Mouse (Mus musculus) c-Kit-positive CD71-positive TER-119-negative erythroid progenitor cells, embryonic 14.5 days (primary cell): Measurements from ENCODE around the gene Eml2.
"Not testable (repeated sequence)": the region's sequence is repeated elsewhere in the genome, so short reads cannot be mapped to it uniquely, and the experiment has no call there.

ENCODE experiments used
- DNase-seq: peaks from one replicate; pipeline ENCODE4 v3.0.0-alpha.2; 2013; ENCODE audit warnings: low read depth

Eml2 gene

DNA sequence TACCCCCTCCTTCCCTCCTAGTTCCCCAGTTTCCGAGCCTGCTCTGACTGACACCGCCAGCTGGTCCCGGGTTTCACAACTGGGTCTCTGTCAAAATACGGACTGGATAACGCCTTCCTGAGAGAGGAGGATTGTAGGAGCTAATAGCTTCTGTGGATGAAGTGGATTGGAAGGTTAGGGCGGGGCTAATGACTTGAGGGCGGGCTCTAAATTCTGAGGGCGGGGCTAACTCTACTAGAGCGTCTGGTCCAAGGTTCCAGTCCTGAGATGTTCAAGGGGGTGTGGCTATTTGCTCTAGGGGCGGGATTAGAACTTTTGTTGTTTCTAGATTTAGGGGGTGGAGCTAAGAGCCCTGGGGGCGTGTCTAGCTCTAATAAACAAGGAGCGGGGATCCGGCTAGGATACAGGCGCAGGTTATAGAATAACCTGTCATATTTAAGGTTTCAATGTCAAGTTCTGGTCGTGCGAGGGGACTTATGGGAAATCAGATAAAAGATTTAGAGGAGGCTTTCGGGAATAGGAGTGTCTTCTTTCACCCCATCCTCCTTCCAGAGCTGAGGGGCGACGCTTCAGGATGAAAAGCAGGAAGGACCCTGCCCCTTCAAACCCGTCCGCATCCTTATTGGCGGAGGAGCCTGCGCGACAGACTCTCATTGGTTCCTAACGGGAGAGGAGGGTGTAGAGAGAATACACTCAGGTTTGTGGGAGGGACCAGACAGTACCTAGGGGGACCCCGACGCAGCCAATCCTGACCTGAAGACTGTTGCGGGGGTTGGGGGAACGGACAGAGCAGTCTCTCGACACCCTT, at the start of gene Eml2:
TSS of gene Eml2 (plus strand) at position 714 of the 808 bp plus-strand sequence.
- DNase-seq = no peak

DNA sequence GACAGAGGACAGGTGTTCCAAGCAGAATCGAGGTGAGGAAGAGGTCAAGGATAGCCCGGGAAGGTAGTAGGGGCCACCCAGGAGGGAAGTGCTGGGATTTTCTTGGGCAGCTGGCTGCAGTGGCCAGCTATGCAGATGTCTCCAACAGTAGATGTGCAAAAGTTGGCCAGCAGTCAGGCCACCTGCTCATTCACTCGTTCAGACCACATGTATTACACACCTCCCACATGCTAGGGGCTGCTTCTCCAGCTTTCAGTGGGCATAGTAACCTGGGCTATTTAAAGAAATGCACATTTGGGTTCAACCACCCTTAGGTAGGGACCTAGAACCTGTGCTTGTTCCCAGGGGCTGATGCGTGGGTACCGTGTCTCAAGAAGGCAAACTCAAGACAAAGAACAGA, 48.5 kb upstream of the Eml2 start:
- no peak for DNase-seq

DNA sequence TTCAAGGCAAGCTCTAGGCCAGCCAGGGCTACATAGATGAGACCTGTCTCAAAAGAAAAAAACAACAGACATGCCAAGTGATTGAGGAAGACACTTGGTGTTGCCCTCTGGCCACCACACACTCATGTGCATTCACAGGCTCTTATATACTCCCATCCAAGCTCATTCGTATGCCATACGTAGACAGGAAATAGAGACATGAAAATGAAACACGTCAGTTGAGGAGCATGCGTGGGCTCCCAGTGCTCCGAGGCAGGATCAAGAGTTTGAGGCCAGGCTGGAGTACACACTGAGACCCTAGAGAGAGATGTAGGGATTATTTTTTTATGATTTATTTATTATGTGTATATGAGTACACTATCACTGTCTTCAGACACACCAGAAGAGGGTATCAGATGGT, 46.8 kb upstream of the Eml2 start:
- DNase-seq = no peak

DNA sequence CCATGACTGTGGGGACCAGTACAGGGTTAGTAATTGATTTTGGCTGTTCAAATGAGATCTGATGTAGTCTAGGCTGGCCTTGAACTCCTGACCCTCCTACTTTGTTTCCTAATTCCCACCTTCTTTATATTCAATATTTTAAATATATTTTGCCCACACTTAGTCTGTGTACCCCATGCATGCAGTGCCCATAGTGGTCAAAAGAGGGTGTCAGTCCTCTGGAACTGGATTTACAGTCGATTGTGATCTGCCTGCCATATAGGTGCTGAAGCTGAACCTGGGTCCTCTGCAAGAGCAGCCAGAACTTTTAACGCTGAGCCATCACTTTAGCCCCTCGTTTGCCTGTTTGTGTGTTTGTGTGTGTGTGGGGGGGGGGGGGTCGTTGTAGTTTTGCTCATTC, 45.6 kb upstream of the Eml2 start:
- DNase-seq = no peak

DNA sequence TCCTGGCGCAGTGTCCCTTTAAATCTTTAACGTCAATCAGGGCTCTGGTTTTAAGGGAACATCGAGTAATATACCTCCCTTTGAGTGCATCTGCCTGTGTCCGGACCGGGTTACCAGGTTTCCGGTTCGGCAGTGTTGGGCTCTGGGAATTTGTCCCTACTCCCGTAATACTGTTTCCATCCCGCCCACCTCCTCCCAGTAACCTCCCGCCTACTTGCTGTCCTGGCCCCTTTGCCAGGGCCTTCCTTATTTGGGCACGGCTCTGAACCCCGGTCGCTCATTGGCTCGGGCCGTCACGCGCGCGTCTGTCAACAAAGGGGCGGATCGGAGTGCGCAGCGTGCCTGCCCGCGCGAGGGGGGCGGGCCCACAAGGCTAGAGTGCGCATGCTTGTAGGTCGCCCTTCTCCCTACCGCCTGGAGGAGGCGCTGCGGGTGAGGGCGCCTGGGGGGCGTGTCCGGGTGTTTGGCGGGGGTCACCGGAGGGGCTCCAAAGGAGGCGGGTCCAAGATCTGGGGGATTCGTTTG, 44.8 kb upstream of the Eml2 start:
- DNase-seq = peak; percentile 89

DNA sequence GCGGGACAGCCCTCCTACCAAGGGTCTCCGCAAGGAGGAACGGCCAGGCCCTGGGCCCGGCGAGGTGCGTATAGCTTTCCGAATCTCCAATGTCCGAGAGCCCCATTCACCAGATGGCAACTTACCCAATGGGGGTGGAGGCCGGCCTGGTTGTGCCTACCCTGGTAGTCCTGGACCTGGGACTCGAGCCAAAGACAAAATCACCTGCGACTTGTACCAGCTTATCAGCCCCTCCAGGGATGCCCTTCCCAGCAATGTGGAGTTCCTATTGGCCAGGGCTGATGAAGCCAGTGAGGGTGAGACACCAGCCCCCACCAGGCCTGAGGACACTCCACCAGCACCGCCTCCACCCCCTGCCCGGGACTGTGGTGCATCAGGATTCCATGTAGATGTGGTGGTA, 40.1 kb upstream of the Eml2 start:
- no peak for DNase-seq

DNA sequence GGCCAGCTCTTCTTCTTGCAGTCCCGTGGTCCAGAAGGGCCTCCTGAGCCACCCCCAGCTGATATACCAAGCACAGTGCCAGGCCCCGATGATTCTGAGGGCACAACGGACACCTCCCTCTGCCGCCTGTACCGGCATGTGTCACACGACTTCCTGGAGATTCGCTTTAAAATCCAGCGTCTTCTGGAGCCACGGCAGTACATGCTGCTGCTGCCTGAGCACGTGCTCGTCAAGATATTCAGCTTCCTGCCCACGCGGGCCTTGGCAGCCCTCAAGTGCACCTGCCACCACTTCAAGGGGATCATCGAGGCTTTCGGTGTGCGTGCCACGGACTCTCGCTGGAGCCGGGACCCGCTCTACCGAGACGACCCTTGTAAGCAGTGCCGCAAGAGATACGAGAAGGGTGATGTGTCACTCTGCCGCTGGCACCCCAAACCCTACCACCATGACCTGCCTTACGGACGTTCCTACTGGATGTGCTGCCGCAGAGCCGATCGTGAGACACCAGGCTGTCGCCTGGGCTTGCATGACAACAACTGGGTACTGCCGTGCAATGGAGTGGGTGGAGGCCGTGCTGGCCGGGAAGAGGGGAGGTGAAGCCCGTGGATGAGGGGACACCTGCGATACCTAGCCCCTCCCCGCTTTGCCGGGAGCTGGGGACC, 39.4 kb upstream of the Eml2 start:
- DNase-seq = no peak

DNA sequence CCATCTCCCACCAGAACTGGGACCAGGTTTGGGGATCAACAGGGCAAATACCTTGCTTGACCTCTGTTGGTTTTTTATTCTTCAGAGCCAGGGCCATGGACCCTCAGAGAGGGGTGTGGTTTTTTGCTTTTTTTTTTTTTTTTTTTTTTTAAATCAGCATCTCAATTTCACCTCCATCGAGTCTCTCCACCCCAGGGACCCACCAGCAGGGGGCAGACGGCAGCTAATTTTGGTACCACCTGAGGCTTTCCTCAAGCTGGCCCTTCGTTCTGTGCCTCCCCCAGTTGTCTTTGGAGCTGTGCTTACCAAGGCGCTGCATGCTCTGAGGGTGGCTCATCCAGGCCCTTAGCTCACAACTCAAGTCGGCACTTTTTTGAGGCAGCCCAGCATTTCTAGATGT, 38.8 kb upstream of the Eml2 start:
- DNase-seq = no peak

DNA sequence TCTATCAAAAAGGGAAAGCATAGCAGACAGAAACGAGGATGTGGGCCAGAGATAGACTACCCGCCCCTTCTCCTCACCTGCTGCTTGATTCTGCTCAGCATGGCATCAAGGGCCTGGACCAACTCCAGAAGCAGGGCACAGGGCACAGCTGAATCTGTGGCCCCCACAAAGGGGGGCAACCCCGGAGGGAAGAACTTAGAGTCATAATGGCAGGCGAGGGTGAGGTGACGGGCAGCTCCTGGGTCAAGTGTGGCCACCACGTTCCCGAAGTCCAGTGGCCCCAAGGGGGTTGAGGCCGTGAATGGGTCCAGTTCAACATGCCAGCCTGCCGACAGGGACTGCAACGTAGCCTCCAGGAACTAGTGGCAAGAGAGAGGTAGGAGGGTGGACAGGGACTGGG, 29.4 kb upstream of the Eml2 start:
- no peak for DNase-seq

DNA sequence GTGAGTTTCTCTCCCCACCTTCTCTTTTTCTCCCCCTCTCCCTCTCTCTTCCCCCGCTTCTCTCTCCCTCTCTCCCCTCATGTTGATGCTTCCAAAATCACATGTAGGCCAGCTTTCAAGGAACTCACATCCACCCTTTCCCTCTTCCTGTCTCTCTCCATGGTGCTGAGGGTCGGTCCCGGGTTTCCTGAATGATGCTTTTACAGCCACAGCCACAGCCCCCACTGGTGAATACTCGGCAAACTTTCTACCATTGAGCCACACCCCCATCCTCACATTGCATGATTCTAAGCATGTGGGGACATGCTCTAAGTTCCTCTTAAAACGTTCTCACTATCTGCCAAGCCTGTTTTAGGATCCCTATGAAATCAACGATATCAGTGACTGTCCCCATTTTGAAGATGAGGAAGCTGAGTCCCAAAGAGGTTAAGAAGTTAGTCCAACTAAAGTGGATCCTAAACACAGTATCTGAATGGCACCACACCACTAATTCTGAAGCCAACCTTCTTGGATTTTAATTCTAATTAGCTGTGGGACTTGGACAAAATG, 28.6 kb upstream of the Eml2 start:
- DNase-seq = no peak

DNA sequence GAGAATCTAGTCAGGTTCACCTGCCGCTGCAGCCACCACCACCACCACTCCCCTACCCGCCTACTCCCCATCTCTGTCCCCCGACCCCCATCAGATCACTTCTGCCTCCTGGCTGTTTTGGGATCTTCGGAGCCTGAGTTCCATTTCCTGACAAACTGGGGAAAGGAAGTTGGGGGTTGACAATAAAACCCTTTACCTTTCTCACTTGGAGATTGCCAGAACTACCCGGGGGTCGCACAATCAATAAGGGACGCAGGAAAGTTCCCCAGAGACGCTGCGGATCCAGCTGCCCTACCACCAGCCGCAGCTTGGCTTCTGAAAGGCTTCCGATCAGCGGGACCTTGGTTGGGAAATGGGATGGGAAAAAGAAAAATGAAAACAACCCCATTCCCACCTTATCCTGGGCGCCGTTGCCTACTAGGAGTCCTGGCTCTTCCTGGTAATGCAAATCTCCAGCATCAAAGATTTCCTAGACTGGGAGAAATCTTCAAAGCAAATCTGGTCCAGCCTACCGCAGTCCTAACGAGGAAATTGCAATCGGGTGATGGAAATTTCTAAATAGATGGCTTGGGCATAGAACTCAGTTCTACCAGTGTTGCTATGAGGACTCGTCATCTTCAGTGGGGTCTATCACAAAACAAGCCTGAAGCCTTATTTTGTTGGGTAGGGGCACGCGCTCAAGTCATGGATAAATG, 27.9 kb upstream of the Eml2 start:
- DNase-seq = no peak

DNA sequence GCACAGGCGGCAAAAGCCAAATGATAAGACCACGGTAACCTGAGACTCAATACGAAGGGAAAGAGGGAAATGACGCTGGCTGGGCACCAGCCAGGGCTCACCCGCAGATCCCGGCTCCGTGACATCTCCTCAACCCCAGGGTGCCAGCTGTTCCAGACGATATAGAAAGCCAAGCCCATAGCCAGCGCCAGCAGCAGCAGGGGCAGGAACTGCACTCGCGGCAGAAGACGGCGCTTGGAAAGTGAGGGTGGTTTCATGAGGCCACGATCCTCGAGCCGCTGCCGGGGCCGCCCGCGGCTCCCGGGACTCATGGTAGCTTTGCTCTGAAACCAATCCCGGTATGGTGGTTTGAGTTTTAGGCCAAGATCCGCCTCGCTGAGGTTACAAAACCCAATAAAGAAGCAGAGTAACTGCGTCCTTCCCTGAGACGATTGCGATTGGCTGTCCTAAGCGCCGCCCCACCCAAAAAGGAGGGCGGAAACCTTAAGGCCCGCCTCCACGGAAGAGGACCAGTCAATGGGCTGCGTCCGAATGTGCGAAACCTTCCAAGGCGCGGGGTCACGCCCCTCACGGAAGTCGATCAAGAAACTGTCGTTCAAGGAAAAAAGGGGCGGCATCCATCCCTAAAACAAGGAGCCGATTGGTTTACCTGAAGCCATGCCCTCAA, 27.2 kb upstream of the Eml2 start, which contains the start of gene Qpctl:
TSS of gene Qpctl (minus strand) at position 417 of the 667 bp plus-strand sequence.
- DNase-seq = peak; percentile 100

DNA sequence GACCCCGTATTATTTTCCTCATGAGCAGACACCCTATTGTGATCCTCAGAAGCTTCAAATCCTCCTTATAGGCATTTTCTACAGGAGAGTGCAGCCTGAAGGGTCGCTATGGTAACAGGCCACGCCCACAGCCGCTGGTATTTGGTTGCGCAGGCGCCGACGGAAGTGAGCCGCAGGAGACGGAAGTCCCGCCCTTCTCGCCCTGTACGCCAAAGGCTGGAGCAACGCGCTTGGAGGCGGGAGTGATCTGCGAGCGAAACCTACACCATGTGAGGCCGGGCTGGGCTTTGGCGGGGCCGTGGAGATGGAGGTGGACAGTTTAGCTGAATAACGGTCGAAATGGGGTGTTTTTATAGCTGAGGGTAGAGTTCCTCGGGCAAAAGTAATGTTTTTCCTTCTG, 26.6 kb upstream of the Eml2 start, which contains the start of gene Snrpd2:
TSS of gene Snrpd2 (plus strand) at position 97 of the 400 bp plus-strand sequence.
- peak; percentile 93 for DNase-seq

DNA sequence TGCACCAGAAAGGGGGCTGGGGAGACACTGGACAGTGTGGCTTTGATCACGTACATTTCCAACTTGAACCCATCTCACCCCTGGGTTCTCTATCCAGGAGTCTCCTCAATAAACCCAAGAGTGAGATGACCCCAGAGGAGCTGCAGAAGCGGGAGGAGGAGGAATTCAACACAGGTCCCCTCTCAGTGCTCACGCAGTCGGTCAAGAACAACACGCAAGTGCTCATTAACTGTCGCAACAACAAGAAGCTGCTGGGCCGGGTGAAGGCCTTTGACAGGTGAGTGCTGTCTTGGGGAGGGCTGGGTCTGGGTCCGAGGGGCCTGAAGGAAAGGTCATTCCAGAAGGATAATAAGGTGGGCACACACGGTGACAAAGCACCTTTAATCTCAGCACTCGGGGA, 25.1 kb upstream of the Eml2 start:
- DNase-seq = not testable (repeated sequence)

DNA sequence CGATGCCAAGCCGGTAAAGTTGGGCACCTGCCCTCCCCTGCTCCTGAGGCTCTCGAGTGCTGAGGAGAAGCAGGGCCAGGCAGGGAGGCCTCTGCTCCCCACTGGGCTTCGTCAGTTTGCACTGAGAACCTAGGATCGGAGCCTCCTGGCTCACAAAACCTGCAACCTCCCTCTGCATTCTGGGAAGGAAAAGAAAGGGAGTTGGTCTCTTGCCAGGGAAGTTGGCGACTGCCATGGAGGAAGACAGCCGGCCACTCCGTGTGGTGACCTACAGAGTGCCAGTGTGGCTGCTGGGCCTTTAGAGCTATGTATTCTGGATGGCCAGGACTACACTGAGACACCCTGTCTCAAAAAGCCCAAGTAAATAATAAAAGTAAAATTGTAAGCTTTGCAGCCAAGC, 21.4 kb upstream of the Eml2 start:
- no peak for DNase-seq

DNA sequence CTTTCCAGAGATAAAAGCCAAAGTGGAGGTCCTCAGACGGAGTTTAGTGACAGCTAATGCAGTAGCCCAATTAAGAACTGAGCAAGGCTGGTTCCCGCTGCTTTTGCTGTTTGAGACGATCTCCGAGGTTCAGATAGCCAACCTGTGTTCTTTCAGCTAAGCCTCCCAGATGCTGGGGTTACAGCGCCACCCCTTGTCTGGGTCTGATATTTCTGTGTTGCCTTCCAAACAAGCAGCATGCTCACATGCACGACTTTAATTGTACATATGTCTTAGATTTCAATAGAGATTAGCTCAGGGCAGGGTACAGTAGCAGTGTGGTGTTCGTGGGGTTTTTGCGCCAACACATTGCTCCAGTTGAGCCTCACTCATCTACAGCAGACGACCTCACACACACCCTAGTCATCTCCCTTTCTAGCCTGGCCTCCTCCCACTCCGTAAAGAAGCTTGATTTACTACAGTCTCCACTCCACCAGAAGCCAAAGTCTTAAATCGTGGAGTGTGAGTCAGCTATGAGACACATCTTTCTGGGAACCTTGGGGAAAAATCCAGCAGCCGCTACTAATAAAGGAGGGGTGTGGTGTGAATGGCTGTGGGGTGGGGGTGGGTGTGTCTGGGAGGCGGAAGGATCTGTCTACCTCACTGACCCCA, 20.3 kb upstream of the Eml2 start:
- no peak for DNase-seq

DNA sequence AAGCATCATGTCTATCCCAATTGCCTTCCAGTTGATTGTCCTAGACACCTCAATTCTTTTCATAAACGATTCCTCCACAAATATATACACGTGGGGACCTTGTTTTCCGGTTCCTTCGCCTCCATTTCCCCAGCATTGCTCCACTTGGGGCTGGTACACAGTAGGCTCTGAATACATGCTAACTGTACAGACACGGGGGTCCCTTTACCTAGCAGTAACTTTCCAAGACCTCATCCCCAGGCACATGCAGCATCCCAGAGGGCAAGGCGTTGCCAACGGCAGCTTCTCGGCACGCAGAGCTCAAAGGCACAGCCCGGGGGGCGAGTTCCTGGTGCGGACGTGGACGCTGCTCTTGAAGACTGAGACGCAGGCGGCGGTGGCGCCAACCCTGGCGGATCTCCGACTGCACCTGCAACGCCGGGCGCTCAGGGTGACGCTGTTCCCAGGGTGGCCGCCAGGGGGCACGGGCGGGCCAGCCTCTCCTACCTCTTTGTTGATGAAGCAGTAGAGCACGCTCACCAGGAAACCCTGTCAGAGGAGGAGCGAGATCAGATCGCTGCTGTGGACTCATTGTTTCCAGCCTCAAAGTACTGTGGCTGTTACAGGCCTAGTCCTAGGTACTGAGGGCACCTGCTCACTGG, 18.9 kb upstream of the Eml2 start:
- DNase-seq = peak; percentile 66

DNA sequence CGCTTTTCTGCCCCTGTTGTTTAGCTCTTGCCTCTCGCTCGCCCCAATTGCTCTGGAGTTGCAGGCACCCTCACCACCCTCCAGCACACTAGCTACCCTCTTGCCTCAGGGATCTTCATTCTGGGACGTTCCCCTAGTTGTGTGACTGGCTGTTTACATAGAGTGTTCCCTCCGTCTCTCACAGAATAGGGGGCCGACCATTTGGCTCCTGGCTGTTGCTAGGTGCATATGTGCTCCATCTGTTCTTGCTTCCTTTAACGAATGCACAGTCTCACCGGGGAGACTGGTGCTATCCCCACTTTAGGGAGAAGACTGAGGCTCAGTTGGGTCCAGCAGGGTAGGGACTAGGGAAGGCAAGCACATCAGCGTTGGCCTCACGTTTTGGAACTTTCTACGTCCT, 17.6 kb upstream of the Eml2 start:
- DNase-seq = no peak

DNA sequence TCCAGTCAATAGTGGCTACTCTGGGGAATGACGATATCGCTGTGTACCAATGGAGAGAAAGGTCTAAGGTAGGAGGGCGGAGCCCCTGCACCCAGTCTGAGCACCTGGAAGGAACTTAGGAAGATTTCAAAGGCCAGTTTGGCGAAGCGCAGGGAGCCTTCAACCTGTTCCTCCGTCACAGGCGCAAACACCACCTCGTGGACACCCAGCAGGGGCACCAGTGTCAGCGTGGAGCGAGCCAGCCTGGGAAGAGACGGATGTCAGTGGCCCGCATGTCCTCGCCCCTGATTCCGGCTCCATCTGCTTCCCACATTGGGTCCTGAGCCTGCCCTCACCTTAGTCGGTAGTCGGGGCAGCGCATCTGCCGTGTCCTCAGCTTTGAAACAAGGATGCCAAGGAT, 16.8 kb upstream of the Eml2 start:
- DNase-seq = no peak

DNA sequence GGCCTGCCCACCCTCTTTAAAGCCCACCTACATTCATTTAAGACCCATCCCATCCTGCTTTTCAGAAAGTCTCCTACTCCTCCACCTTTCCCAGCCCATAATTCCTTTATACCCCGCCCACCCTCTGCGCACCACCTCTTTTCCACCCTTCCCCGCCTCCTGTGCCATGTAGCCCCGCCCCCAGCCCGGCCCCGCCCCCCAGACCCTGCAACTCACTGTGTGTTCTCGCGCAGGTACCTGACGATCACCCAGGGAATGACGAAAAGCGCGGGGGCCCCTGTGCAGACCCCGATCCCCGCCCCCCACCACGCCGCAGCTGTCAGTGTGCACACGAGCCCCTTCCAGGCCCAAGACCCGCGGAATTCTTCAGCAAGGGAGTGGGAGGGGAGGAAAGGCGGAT, 16.1 kb upstream of the Eml2 start:
- DNase-seq = no peak

DNA sequence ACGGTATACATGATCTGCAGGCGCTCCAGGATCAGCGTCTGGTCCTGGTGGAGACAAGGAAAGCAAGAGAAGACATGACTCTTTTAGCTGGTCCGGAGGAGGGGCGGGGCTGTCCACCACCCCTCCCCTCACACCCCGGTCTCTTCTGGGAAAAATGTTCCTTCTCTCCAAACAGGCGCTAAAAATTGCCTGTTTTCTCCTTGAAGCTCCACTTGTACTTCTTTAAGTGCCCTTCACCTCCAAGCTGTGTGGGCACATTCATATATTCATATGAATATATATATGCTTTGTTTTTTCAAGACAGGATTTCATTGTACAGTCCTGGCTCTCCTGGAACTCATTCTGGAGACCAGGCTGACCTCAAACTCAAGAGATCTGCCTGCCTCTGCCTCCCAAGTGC, 13.3 kb upstream of the Eml2 start:
- no peak for DNase-seq
